Mouse (Mus musculus): Measurements from ENCODE around the gene Uck1.

The Uck1 gene

DNA sequence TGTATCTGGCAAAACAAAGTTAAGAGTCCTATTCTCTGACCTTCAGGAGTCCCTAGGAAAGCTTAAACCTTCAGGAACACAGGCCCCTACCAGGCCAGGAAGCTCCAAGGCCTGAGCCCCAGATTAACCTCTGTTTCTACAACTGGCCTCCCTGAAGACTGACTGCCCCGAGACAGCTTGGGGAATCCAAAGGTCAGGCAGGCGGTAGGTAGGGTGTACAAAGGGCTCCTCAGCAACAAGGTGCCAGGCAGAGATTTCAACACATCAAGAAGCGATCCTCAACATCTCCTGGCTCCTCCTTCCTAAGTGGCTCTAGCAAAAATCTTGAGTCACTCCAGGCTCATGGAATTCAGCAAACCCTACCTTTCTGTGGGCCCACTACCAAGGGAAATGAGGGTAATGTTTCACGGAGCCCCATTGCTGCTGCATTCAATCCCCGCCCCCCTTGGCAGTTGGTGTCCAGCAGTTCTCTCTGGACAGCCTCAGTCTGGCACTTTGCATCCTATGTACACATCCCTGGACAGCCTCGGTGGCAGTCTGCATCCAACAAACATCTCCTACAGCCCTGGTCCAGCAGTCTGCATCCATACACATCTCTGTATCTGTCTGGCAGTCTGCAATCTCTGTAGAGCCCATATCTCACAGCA, 949 bp downstream of the Uck1 start:
- peak; percentile 79 for DNase-seq

DNA sequence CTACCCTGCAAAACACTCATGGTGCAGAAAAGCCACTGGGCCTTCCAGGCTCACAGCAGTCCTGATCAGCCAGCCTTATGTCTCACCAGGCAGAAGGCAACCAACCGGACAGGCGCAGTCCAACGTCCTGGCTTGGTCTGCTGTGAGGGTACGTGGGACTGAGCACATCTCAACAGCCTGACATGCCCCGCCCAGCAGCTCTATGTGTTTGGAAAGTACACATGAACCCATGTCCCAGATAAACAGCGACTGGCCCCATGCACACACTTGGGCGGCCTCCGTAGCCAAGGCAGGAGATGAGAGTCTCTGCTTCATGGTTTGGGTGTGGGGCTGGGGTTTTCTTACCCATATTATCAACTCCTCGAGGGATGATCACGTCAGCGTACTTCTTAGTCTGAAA, 3.7 kb downstream of the Uck1 start:
- no peak for DNase-seq

- no peak for DNase-seq
These were observed 5.4 kb downstream of the Uck1 start for GRCm38 (mm10) chr2:32254563-32254962.

GRCm38 (mm10) chr2:32253352-32253751, 6.6 kb downstream of the Uck1 start:
- no peak for DNase-seq

GRCm38 (mm10) chr2:32252658-32253057, 7.3 kb downstream of the Uck1 start:
- no peak for DNase-seq

GRCm38 (mm10) chr2:32251791-32252527, 8.0 kb downstream of the Uck1 start:
- peak; percentile 38 for DNase-seq

- peak; percentile 42 for DNase-seq
These were observed 11.3 kb downstream of the Uck1 start for GRCm38 (mm10) chr2:32248377-32249361.

GRCm38 (mm10) chr2:32246741-32247140, 13.2 kb downstream of the Uck1 start:
- DNase-seq = no peak

DNA sequence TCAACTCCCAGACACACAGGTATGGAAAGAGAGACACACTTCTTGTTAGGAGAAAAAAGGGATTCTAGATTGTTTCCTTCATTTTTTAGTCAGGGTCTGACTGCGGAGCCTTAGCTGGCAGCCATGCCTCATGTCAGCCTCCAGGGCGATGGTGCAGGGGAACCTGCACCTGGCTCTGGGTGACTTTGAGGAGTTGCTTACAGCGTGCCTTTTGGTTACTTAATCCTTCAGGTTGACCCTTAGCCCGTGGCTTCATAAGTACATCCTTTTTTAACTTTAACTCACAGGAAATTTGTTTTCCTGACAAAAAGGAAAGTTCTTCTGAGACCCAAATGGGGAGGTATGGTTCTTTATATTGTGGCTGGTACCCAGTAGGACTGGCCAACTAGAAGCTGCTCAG, 17.0 kb downstream of the Uck1 start:
- DNase-seq = no peak

GRCm38 (mm10) chr2:32240591-32240990, 19.4 kb downstream of the Uck1 start:
- no peak for DNase-seq

GRCm38 (mm10) chr2:32238708-32239435, 21.1 kb downstream of the Uck1 start:
- DNase-seq = no peak

DNA sequence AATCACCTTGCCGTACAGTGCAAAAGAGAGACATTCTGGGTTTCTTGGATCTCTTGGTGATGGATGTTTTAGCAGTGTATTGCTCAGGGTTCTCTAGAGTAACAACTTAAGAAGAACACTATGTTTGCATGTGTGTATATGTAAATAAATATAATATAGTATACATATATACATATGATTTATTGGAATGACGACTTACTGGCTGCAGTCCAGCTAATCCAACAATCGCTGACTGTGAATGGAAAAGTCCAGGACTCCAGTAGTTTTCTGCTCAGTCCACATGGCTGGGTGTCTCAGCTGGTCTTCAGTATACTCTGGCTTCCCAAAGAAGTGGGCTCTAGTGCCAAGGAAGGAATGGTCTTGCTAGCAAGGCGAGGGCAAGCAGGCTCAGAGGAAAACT, 22.4 kb downstream of the Uck1 start:
- DNase-seq = no peak

GRCm38 (mm10) chr2:32236760-32237487, 23.0 kb downstream of the Uck1 start:
- DNase-seq = peak; percentile 65

DNA sequence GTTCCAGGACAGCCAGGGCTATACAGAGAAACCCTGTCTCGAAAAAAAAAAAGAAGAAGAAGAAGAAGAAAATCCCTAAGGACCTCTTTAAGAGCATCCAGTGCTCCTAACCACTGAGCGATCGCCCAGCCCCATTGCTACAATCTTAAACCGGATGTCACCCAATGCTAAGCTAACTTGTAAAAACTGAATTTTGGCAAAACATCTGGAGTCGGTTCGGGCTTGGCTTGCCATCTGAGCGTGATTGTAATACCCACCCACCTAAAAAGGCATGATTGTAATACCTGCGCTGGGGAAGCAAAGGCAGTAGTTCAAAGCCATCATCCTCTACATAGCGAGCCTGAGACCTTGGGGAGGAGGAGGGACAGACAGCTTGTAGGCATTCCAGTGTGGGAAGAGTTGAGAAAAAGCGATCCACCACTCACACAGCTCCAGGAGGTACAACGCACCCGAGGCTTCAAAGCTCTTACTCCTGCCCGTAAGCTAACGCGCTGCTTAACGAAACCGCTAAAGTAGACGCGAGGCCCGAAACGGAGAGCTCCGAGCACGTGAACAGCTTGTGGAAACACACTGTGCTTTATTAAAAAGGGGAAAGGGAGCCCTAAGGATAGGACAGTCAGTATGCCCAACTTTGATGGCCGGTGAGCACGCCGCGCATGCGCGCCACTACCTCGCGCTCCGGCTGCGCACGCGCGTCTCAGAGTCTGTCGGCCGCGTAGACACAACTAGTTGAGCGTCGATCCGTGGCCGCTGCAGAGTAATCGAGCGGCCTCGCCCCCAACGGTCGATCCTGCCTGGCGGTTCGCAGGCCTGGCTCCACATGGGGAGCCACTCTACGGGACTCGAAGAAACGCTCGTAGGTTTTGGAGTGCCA, 23.8 kb downstream of the Uck1 start, which contains the start of gene Pomt1:
Pomt1 (plus strand) TSS at position 705 of the 874 bp plus-strand sequence.
- DNase-seq = peak; percentile 90

- DNase-seq = no peak
These were observed 24.5 kb downstream of the Uck1 start for GRCm38 (mm10) chr2:32235433-32235832.

- DNase-seq = no peak
These were observed 37.9 kb downstream of the Uck1 start for GRCm38 (mm10) chr2:32222057-32222456.

DNA sequence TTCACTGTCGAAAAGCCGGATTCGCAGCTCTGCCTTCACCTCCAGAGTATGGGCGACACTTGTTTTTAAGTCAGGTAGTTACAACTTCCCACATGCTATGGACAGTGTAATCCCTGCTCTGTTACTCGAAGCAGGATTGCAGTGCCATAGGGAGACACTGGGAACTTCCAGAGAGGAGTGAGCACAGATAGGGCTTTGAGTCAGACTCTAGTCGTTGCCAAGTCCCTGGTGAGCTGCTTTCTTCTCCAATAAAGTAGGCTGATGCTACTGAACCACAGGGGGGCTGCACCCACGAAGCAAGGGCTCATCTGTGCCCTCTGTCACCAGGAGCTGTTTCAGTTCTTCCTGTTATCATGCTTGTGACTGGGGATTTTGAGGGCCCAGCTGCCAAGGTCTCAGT, 38.4 kb downstream of the Uck1 start:
- no peak for DNase-seq

DNA sequence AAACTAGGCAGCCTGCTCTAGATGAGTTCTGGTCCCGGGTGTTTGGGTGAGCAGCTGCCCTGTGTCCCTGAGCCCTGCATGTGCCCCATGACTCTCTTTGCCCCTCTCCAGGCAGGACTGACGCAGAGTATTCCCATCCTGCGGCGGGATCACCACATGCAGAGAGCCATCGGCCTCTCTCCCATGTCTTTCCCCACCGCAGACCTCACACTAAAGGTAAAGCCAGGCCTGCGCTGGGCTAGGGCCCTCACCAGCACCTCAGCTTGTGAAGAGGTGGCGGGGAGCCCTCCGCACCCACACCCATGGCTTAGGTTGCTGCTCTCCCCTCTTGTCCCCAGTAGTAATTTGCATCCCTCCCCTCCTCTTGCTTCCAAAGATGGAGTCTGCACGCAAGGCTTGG, 39.0 kb downstream of the Uck1 start:
- DNase-seq = no peak

DNA sequence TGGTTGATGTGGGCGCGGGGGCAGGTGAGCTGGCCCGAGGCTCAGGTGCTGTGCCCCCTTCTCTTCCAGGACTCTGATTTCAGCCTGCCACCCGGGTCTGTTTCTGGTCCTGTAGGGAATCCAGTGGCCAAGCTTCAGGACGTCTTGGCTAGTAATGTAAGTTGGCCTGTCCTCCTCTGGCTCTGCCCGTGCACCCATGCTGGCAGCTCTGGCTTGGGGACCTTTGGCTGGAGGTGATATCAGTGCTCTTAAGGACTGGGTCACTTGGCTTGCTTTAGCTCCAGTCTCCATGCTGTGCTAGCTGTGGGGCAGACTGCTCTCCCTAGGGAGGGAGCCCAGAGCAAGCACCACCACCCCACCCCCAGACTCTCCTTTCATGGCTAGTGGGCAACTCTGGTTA, 39.9 kb downstream of the Uck1 start:
- no peak for DNase-seq

GRCm38 (mm10) chr2:32219501-32219900, 40.5 kb downstream of the Uck1 start:
- DNase-seq = peak; percentile 59

All from kidney, adult 11 months (tissue).